Mouse (Mus musculus): ENCODE data around the gene Bcl2.
"Not testable (repeated sequence)": the region's sequence is repeated elsewhere in the genome, so short reads cannot be mapped to it uniquely, and the experiment has no call there.

The Bcl2 gene

GRCm38 (mm10) chr1:106553846-106554802 lies 159.9 kb downstream of the Bcl2 start:
- no peak for DNase-seq (ENCODE audit: low spot score)

- no peak for DNase-seq (ENCODE audit: low spot score)
These were observed 161.2 kb downstream of the Bcl2 start for GRCm38 (mm10) chr1:106552856-106553255.

DNA sequence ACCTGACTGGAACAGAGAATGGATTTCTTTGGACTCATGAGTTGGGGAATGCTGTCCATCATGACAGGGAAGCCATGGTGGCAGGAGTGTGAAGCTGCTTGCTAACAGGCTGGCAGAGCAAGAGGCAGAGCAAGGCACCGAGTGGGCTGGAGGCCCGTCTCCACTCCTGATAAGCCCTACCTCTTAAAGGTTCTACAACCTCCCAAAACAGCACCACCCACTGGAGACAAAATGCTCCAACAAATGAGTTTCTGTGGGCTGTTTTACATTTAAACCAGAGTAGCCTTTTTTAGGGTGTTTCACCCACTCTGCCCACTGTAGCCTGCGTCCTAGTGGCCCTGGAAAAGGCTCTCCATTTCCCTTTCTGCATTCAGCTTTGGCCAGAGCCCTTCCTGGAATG lies 163.5 kb downstream of the Bcl2 start:
- DNase-seq (ENCODE audit: low spot score): no peak

DNA sequence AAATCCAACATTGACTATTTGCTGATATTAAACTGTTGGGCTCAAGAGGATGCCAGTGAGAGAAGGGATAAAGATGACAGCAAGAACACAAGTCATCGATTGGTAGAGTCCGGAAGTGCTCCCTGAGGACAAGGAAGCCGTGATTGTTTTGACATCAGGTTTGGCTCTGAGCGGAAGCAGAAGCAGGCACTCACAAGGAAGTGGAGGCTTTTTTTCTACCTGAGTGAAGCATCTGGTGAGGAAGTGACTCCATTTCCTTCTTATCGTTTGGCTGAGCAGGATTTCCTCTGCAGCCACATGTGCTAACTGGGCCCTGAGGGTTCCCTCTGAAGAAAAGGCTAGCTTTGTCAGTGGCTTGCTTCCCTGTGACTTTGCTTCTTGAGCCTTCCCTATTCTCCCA lies 165.0 kb downstream of the Bcl2 start:
- DNase-seq (ENCODE audit: low spot score): peak; percentile 63

DNA sequence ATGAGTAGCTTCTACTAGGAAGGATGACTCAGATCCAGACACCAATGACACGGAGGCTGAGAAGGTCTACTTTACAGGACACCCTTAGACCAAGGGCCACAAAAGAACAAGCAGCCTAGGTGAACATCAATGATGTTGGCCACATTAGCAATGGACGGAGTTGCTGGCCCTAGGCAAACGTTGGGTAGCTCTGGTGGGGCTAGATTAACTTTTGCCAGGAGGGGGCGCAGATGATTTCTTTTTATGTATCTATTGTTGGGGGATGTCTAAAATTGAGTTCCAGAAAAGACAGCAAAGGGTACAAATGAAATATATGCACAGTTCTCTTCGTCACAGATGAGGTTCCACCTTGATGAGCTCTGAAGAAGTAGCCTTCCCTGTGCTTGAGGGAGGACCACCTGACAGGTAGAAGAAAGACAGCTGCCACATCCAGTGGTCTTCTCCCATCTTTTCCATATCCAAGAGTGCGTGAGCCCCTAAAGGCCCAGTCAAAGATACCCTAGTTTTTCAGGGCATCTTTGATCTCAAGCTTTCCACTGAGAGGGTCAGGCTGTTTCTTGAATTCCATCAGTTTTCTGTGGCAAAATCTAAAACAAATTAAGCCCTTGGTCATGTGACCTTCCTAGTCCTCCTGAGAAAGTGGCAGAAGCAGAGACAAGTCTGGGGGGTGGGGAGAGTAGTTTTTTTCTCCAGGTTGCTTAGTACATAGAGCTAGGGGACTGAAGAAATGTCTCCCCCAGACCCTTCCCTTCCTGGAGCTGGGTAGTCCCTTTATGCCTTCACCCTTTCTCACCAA lies 169.1 kb downstream of the Bcl2 start:
- peak; percentile 65 for DNase-seq (ENCODE audit: low spot score)

DNA sequence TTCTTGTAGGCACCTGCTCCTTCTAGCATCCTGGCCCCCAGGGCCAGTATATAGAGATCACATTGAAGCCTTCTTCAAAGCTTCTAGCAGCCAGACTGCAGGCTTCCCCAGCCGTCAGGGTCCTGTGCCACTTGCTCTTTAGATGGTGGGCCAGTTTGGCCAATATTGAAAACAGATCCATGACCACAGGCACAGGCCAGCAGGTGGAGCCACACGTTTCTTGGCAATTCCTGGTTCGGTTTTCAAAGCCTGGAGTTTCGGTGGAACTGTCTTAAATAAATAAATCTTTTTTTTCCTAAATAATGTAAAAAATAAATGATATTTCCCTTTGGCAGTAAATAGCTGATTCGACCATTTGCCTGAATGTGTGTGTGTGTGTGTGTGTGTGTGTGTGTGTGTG lies 171.3 kb downstream of the Bcl2 start:
- no peak for DNase-seq (ENCODE audit: low spot score)

DNA sequence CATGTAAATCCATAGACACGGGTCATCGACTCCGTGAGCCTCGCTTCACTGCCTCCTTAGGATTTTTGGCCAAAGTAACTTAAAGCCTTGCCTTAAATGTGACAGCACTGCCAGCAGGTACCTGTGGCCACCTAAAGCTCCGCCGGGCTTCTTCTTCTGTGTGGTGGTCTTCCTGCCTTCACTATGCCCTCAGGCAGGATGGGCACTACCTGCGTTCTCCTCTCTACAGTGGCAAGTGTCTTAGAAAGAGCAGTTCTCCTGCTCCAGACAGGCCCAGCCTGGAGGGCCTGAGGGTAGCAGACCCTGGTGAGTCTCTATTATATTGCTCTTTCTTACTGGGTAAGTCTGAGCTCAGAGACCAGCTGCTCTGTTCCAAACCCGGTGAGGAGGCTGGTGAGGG lies 172.2 kb downstream of the Bcl2 start:
- no peak for DNase-seq (ENCODE audit: low spot score)

- DNase-seq (ENCODE audit: low spot score): no peak
These were observed 173.9 kb downstream of the Bcl2 start for GRCm38 (mm10) chr1:106540130-106540529.

GRCm38 (mm10) chr1:106539029-106539428 lies 175.0 kb downstream of the Bcl2 start:
- DNase-seq (ENCODE audit: low spot score): no peak

DNA sequence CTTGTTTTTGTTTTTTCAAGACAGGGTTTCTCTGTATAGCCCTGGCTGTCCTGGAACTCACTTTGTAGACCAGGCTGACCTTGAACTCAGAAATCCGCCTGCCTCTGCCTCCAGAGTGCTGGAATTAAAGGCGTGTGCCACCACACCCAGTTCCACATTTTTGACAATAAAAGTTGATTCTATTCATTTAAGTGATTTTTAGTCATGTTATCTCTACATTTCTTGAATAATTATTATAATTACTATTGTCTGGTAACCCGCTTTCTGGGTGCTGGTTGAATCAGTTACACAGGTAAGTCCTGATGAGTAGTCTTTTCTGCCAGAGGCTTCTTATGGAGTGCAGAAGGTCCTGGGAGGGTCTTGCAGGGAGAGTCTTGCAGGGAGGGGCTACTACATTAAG lies 179.2 kb downstream of the Bcl2 start:
- not testable (repeated sequence) for DNase-seq (ENCODE audit: low spot score)

GRCm38 (mm10) chr1:106529570-106529969 lies 184.5 kb downstream of the Bcl2 start:
- no peak for DNase-seq (ENCODE audit: low spot score)

- no peak for DNase-seq (ENCODE audit: low spot score)
These were observed 186.5 kb downstream of the Bcl2 start for GRCm38 (mm10) chr1:106527537-106527936.

GRCm38 (mm10) chr1:106526751-106527150 lies 187.3 kb downstream of the Bcl2 start:
- no peak for DNase-seq (ENCODE audit: low spot score)

GRCm38 (mm10) chr1:106526112-106526511 lies 188.0 kb downstream of the Bcl2 start:
- no peak for DNase-seq (ENCODE audit: low spot score)

DNA sequence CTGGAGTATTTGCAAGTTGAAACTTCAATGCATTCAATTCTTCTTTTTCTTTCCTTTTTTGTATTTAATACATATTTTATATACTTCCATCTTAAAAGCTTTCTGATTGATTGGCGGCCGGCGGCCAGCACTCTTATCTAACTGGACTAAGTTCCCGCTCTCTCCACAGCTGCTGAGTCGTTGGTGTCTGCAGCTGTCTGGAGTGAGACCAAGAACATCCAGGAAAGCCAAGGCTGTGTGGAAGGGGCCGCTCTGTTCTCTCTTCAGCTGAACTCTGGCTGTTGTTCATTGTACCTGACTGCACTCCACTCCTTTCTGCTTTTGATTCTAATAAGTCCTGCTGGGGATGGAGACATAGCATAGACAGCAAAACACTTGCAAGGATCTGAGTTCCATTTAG lies 190.3 kb downstream of the Bcl2 start:
- no peak for DNase-seq (ENCODE audit: low spot score)

GRCm38 (mm10) chr1:106523009-106523408 lies 191.1 kb downstream of the Bcl2 start:
- no peak for DNase-seq (ENCODE audit: low spot score)

DNA sequence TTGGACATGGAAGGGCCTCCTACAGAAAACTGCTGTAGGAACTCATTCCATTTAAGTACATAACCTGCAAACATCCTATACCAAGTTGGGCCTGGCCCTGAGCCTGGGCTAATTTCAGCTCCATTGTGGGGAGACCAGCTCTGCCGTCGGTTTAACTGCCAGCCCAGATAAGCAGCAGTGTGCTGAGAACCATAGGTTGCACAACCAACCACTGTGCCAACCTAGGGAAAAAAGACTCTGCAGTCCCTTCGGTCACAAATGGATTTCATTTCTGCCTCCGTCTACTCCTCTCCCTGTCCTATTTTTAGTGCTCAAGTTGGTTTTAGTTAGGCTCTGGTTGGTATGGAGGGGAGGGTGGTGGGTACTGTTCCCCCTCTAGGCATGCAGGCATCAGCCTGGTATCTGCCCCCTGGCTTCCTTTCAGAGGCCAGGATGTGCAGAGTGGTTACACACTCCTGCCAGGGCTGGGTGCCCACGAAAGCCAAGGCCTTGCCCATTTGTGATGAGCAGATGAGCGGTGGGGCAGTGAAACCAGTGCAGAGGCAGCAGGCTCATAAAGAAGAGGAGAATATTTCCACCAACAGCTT lies 196.4 kb downstream of the Bcl2 start:
- DNase-seq (ENCODE audit: low spot score): no peak

DNA sequence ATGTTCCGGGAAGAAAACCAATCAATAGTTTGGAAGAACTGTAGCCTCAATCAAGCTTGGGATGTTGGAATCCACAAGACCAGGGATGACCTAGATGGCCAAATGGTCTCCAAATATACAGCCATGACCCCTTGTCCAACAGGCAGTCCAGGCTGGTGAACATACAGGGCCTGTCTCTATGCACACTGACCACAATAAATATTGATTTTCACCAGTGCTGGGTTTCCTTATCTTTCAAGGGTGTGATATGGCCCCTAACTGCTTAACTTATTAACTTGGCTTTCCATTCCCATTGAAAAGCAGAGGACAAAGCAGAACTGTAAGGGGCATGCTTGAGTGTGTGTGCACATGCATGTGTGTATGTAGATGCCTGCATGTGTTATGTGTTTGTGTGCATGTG lies 197.0 kb downstream of the Bcl2 start:
- DNase-seq (ENCODE audit: low spot score): no peak

- DNase-seq (ENCODE audit: low spot score): peak; percentile 76
These were observed 198.5 kb downstream of the Bcl2 start for GRCm38 (mm10) chr1:106515611-106516010.

- DNase-seq (ENCODE audit: low spot score): peak; percentile 9
These were observed 200.0 kb downstream of the Bcl2 start for GRCm38 (mm10) chr1:106513890-106514643.

- DNase-seq (ENCODE audit: low spot score): no peak
These were observed 200.6 kb downstream of the Bcl2 start for GRCm38 (mm10) chr1:106513481-106513880.

GRCm38 (mm10) chr1:106511593-106511992 lies 202.5 kb downstream of the Bcl2 start:
- peak; percentile 77 for DNase-seq (ENCODE audit: low spot score)
